Mouse (Mus musculus): ENCODE data around the gene Nt5dc3. TPM values are rescaled to one million over a fixed set of nuclear protein-coding genes. Genes with fewer than 3 reads are reported as not detected.

The Nt5dc3 gene
- polyA plus RNA-seq, 1 experiment from 2014 or later, result 1.6 TPM

GRCm38 (mm10) chr10:86828221-86829135, 49.7 kb downstream of the Nt5dc3 start:
- Histone ChIP-seq H3K9me3 (no peaks in the 10 kb centered on the region), H3K4me3 (no peak overlapping the region), H3K27ac (no peak overlapping the region), H3K36me3 (peaks cover 36% of the 10 kb centered on the region), H3K27me3 (ENCODE audit: insufficient read depth, poor library complexity, severe bottlenecking) (no peaks in the 10 kb centered on the region), H3K4me1 (peaks cover 11% of the 10 kb centered on the region)
- no peak for DNase-seq (ENCODE audit: low spot score)
- WGBS, result 89% methylated on average over 15 of the region's 15 CpGs

GRCm38 (mm10) chr10:86829515-86829914, 50.7 kb downstream of the Nt5dc3 start:
- no peak for DNase-seq (ENCODE audit: low spot score)
- Histone ChIP-seq H3K27ac (no peak overlapping the region), H3K9me3 (no peaks in the 10 kb centered on the region), H3K36me3 (peaks cover 39% of the 10 kb centered on the region), H3K4me1 (peaks cover 18% of the 10 kb centered on the region), H3K27me3 (ENCODE audit: insufficient read depth, poor library complexity, severe bottlenecking) (no peaks in the 10 kb centered on the region), H3K4me3 (no peak overlapping the region)
- WGBS, result 89% methylated on average over 2 of the region's 2 CpGs

- H3K4me3 ChIP-seq, result no peak overlapping the region
- H3K9me3 ChIP-seq, result no peaks in the 10 kb centered on the region
- H3K27ac ChIP-seq, result no peak overlapping the region
- peaks cover 7% of the 10 kb centered on the region; the same call in 1 of the 2 replicates for H3K4me1 ChIP-seq
- 92% methylated on average over 4 of the region's 4 CpGs for WGBS
- DNase-seq (ENCODE audit: low spot score), result no peak
- no peaks in the 10 kb centered on the region for H3K27me3 ChIP-seq (ENCODE audit: insufficient read depth, poor library complexity, severe bottlenecking)
- peaks cover 21% of the 10 kb centered on the region for H3K36me3 ChIP-seq
Measured at GRCm38 (mm10) chr10:86836784-86837183, 58.0 kb downstream of the Nt5dc3 start.

- 87% methylated on average over 6 of the region's 6 CpGs for WGBS
- H3K36me3 ChIP-seq, result peaks cover 18% of the 10 kb centered on the region; the same call in 1 of the 2 replicates
- no peaks in the 10 kb centered on the region for H3K9me3 ChIP-seq
- H3K27ac ChIP-seq, result no peak overlapping the region
- no peak for DNase-seq (ENCODE audit: low spot score)
- no peak overlapping the region for H3K4me3 ChIP-seq
- no peaks in the 10 kb centered on the region for H3K27me3 ChIP-seq (ENCODE audit: insufficient read depth, poor library complexity, severe bottlenecking)
- peaks cover 7% of the 10 kb centered on the region; the same call in 1 of the 2 replicates for H3K4me1 ChIP-seq
Measured at GRCm38 (mm10) chr10:86838827-86839226, 60.0 kb downstream of the Nt5dc3 start.

GRCm38 (mm10) chr10:86842659-86843058, 63.9 kb downstream of the Nt5dc3 start:
- H3K4me3 ChIP-seq, result no peak overlapping the region
- no peaks in the 10 kb centered on the region for H3K9me3 ChIP-seq
- no peak for DNase-seq (ENCODE audit: low spot score)
- H3K4me1 ChIP-seq, result no peaks in the 10 kb centered on the region
- no peaks in the 10 kb centered on the region for H3K27me3 ChIP-seq (ENCODE audit: insufficient read depth, poor library complexity, severe bottlenecking)
- H3K36me3 ChIP-seq, result no peaks in the 10 kb centered on the region
- no peak overlapping the region for H3K27ac ChIP-seq
- WGBS, result 88% methylated on average over 5 of the region's 5 CpGs

- Histone ChIP-seq H3K27me3 (ENCODE audit: insufficient read depth, poor library complexity, severe bottlenecking) (no peaks in the 10 kb centered on the region), H3K4me1 (peaks cover 11% of the 10 kb centered on the region), H3K4me3 (no peak overlapping the region), H3K9me3 (no peaks in the 10 kb centered on the region), H3K36me3 (no peaks in the 10 kb centered on the region), H3K27ac (no peak overlapping the region)
- WGBS, result 75% methylated on average over 9 of the region's 9 CpGs
- no peak for DNase-seq (ENCODE audit: low spot score)
Measured at GRCm38 (mm10) chr10:86846926-86847467, 68.2 kb downstream of the Nt5dc3 start.

GRCm38 (mm10) chr10:86849087-86849486, 70.3 kb downstream of the Nt5dc3 start:
- H3K36me3 ChIP-seq, result no peaks in the 10 kb centered on the region
- H3K27me3 ChIP-seq (ENCODE audit: insufficient read depth, poor library complexity, severe bottlenecking), result no peaks in the 10 kb centered on the region
- no peak for DNase-seq (ENCODE audit: low spot score)
- H3K4me3 ChIP-seq, result no peak overlapping the region
- H3K4me1 ChIP-seq, result peaks cover 11% of the 10 kb centered on the region
- no peak overlapping the region for H3K27ac ChIP-seq
- H3K9me3 ChIP-seq, result no peaks in the 10 kb centered on the region
- WGBS, result 89% methylated on average over 4 of the region's 4 CpGs

- H3K27me3 ChIP-seq (ENCODE audit: insufficient read depth, poor library complexity, severe bottlenecking), result no peaks in the 10 kb centered on the region
- DNase-seq (ENCODE audit: low spot score), result no peak
- H3K9me3 ChIP-seq, result no peaks in the 10 kb centered on the region
- no peaks in the 10 kb centered on the region for H3K36me3 ChIP-seq
- H3K27ac ChIP-seq, result no peak overlapping the region
- WGBS, result 73% methylated on average over 4 of the region's 4 CpGs
- H3K4me3 ChIP-seq, result no peak overlapping the region
- H3K4me1 ChIP-seq, result peaks cover 11% of the 10 kb centered on the region
Measured at GRCm38 (mm10) chr10:86849508-86849907, 70.7 kb downstream of the Nt5dc3 start.

GRCm38 (mm10) chr10:86852160-86852559, 73.4 kb downstream of the Nt5dc3 start:
- H3K27ac ChIP-seq, result no peak overlapping the region
- H3K9me3 ChIP-seq, result no peaks in the 10 kb centered on the region
- peaks cover 11% of the 10 kb centered on the region for H3K4me1 ChIP-seq
- WGBS, result 79% methylated on average over 6 of the region's 6 CpGs
- H3K27me3 ChIP-seq (ENCODE audit: insufficient read depth, poor library complexity, severe bottlenecking), result 0 out of 2 replicates have a peak, but pooled peaks cover 5% of the 10 kb centered on the region
- no peak for DNase-seq (ENCODE audit: low spot score)
- no peak overlapping the region for H3K4me3 ChIP-seq
- no peaks in the 10 kb centered on the region for H3K36me3 ChIP-seq

- DNase-seq (ENCODE audit: low spot score), result no peak
- WGBS, result 76% methylated on average over 3 of the region's 3 CpGs
- Histone ChIP-seq H3K4me3 (no peak overlapping the region), H3K9me3 (no peaks in the 10 kb centered on the region), H3K27me3 (ENCODE audit: insufficient read depth, poor library complexity, severe bottlenecking) (0 out of 2 replicates have a peak, but pooled peaks cover 5% of the 10 kb centered on the region), H3K27ac (no peak overlapping the region), H3K36me3 (no peaks in the 10 kb centered on the region), H3K4me1 (peaks cover 7% of the 10 kb centered on the region)
Measured at GRCm38 (mm10) chr10:86853433-86853832, 74.6 kb downstream of the Nt5dc3 start.

- WGBS, result 68% methylated on average over 4 of the region's 4 CpGs
- Histone ChIP-seq H3K27me3 (ENCODE audit: insufficient read depth, poor library complexity, severe bottlenecking) (no peaks in the 10 kb centered on the region), H3K9me3 (no peaks in the 10 kb centered on the region), H3K4me1 (peaks cover 6% of the 10 kb centered on the region), H3K27ac (no peak overlapping the region), H3K4me3 (no peak overlapping the region), H3K36me3 (no peaks in the 10 kb centered on the region)
- no peak for DNase-seq (ENCODE audit: low spot score)
Measured at GRCm38 (mm10) chr10:86860396-86860795, 81.6 kb downstream of the Nt5dc3 start.

- H3K9me3 ChIP-seq, result no peaks in the 10 kb centered on the region
- no peak for DNase-seq (ENCODE audit: low spot score)
- 87% methylated on average over 6 of the region's 6 CpGs for WGBS
- H3K36me3 ChIP-seq, result no peaks in the 10 kb centered on the region
- H3K27ac ChIP-seq, result no peak overlapping the region
- peaks cover 6% of the 10 kb centered on the region for H3K4me1 ChIP-seq
- no peaks in the 10 kb centered on the region for H3K27me3 ChIP-seq (ENCODE audit: insufficient read depth, poor library complexity, severe bottlenecking)
- H3K4me3 ChIP-seq, result no peak overlapping the region
Measured at GRCm38 (mm10) chr10:86862496-86862895, 83.7 kb downstream of the Nt5dc3 start.

- no peak overlapping the region for H3K4me3 ChIP-seq
- H3K9me3 ChIP-seq, result no peaks in the 10 kb centered on the region
- no peaks in the 10 kb centered on the region for H3K27me3 ChIP-seq (ENCODE audit: insufficient read depth, poor library complexity, severe bottlenecking)
- no peak for DNase-seq (ENCODE audit: low spot score)
- H3K36me3 ChIP-seq, result no peaks in the 10 kb centered on the region
- peaks cover 6% of the 10 kb centered on the region for H3K4me1 ChIP-seq
- 83% methylated on average over 6 of the region's 6 CpGs for WGBS
- no peak overlapping the region for H3K27ac ChIP-seq
Measured at GRCm38 (mm10) chr10:86863429-86863828, 84.6 kb downstream of the Nt5dc3 start.
